Mouse (Mus musculus) urinary bladder, postnatal 36 days (tissue): Measurements from ENCODE around the gene Rgs13.

Experiments used
- DNase-seq, 2 experiments: peaks; one replicate each; pipeline ENCODE4 v3.0.0; 2022; ENCODE audit warnings: low spot score in 2 of 2, mixed read lengths in 1 of 2

Rgs13 gene

GRCm38 (mm10) chr1:144177166-144177565 is at the start of gene Rgs13:
TSS of gene Rgs13 (minus strand) at chr1:144177372.
- no peak for DNase-seq

- DNase-seq, result no peak
Measured at GRCm38 (mm10) chr1:144215230-144215629, 38.1 kb upstream of the Rgs13 start.

- no peak for DNase-seq
Measured at GRCm38 (mm10) chr1:144210912-144211311, 33.7 kb upstream of the Rgs13 start.

- no peak for DNase-seq
Measured at GRCm38 (mm10) chr1:144206281-144207061, 29.3 kb upstream of the Rgs13 start.

- no peak for DNase-seq
Measured at GRCm38 (mm10) chr1:144204766-144205165, 27.6 kb upstream of the Rgs13 start.

GRCm38 (mm10) chr1:144202939-144203338 is 25.8 kb upstream of the Rgs13 start:
- no peak for DNase-seq

- no peak for DNase-seq
Measured at GRCm38 (mm10) chr1:144200496-144200895, 23.3 kb upstream of the Rgs13 start.

GRCm38 (mm10) chr1:144199538-144199937 is 22.4 kb upstream of the Rgs13 start:
- no peak for DNase-seq

- DNase-seq, result no peak
Measured at GRCm38 (mm10) chr1:144197684-144198083, 20.5 kb upstream of the Rgs13 start.

- DNase-seq, result no peak
Measured at GRCm38 (mm10) chr1:144186655-144187396, 9.7 kb upstream of the Rgs13 start.

GRCm38 (mm10) chr1:144184955-144185715 is 8.0 kb upstream of the Rgs13 start:
- DNase-seq, result no peak

- DNase-seq, result no peak
Measured at GRCm38 (mm10) chr1:144183622-144184021, 6.5 kb upstream of the Rgs13 start.

- DNase-seq, result no peak
Measured at GRCm38 (mm10) chr1:144179559-144179958, 2.4 kb upstream of the Rgs13 start.

- DNase-seq, result no peak
Measured at GRCm38 (mm10) chr1:144178281-144178957, 1.2 kb upstream of the Rgs13 start.

- DNase-seq, result no peak
Measured at GRCm38 (mm10) chr1:144177620-144178019, 448 bp upstream of the Rgs13 start.

- no peak for DNase-seq
Measured at GRCm38 (mm10) chr1:144174760-144175159, 2.4 kb downstream of the Rgs13 start.

GRCm38 (mm10) chr1:144173568-144174036 is 3.6 kb downstream of the Rgs13 start:
- DNase-seq, result no peak

GRCm38 (mm10) chr1:144168921-144169320 is 8.3 kb downstream of the Rgs13 start:
- no peak for DNase-seq

GRCm38 (mm10) chr1:144167761-144168160 is 9.4 kb downstream of the Rgs13 start:
- DNase-seq, result no peak

- no peak for DNase-seq
Measured at GRCm38 (mm10) chr1:144166897-144167296, 10.3 kb downstream of the Rgs13 start.

- no peak for DNase-seq
Measured at GRCm38 (mm10) chr1:144166275-144166674, 10.9 kb downstream of the Rgs13 start.

- no peak for DNase-seq
Measured at GRCm38 (mm10) chr1:144152526-144152925, 24.6 kb downstream of the Rgs13 start.
